Mouse (Mus musculus) olfactory bulb, adult 2 months (tissue): Measurements from ENCODE around the gene Cd247.

Experiments used
- CTCF ChIP-seq: fragments of 200-500 bp; IDR thresholded peaks from 2 replicates; pipeline ENCODE4 v1.5.1; 2012; ENCODE audit warnings: low read depth, mild to moderate bottlenecking, low read length, moderate library complexity; ENCODE audit not compliant: insufficient read depth
- POLR2A ChIP-seq: fragments of 200-500 bp; IDR thresholded peaks from 2 replicates; pipeline ENCODE4 v1.6.1; 2012; ENCODE audit warnings: mild to moderate bottlenecking, low read depth, low read length, moderate library complexity; ENCODE audit not compliant: insufficient read depth

- TF ChIP-seq CTCF (no peak), POLR2A (no peak)
Measured at GRCm38 (mm10) chr1:165853131-165853721, 64.7 kb downstream of the Cd247 start.
